Mouse (Mus musculus) urinary bladder, postnatal 14 days (tissue): ENCODE measurements around the gene Pramel7.
"Not testable (repeated sequence)": the region's sequence is repeated elsewhere in the genome, so short reads cannot be mapped to it uniquely, and the experiment has no call there.

Experiments used
- DNase-seq: peaks from one replicate; pipeline ENCODE4 v3.0.0; 2021; ENCODE audit warnings: low spot score

The Pramel7 gene

DNA sequence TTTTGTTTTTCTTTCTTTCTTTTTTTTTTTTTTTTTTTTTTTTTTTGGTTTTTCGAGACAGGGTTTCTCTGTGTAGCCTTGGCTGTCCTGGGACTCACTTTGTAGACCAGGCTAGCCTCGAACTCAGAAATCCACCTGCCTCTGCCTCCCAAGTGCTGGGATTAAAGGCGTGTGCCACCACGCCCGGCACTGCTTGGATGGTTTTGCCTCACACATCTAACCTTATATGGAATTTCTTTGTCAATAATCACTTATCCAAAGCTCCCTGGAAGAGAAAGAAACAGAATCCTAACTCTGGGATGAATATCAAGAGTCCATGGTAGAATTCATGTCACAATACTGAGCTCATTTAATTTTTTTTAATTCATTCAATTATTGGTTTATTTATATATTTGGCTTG is at the start of gene Pramel7:
Gene Pramel7, minus strand, starts transcription at position 101 of the 400 bp plus-strand sequence.
- DNase-seq: not testable (repeated sequence)

GRCm38 (mm10) chr2:87545442-87545841 is 48.5 kb upstream of the Pramel7 start, which contains the start of gene Olfr1128:
Gene Olfr1128 (minus strand): TSS chr2:87545542.
- DNase-seq: no peak

DNA sequence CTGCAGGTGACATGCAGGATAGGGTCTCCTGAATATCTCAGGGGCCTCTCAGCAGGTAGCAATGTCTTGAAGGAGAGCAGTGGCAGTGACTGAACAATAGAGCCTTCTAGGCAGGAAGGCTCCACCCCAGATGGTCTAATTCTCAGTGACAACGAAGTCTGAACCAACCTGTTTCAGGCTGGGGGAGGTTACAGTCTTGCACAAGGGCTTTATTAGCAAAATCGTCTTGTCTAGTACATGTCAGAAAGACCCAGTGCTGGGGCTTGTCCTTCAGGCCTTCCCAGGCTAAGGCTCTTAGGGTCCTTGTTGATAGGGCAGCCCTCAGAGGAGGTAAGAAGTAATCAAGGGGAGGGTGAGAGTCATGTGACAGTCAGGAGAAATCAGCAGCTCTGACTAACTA is 37.9 kb upstream of the Pramel7 start:
- no peak for DNase-seq

DNA sequence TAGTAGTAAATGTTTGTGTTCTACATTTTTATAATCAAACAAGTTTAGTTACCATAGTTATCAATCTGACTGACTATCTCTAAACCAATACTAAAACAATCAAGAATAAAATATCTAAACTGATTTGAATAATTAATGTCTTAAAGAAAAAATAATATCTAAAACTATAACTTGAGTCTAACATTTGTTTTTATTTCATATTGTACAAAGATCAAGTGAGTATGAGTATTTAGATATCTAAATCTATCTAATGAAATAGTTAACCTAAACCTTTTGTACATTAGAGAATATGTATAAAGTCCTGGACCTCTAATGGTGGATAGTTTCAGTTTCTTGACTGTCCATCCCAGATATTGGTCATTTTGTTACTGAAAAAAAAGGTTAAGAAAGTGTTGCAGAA is 34.6 kb upstream of the Pramel7 start, which contains the start of gene Olfr153:
Gene Olfr153, plus strand, starts transcription at position 301 of the 400 bp plus-strand sequence.
- no peak for DNase-seq

DNA sequence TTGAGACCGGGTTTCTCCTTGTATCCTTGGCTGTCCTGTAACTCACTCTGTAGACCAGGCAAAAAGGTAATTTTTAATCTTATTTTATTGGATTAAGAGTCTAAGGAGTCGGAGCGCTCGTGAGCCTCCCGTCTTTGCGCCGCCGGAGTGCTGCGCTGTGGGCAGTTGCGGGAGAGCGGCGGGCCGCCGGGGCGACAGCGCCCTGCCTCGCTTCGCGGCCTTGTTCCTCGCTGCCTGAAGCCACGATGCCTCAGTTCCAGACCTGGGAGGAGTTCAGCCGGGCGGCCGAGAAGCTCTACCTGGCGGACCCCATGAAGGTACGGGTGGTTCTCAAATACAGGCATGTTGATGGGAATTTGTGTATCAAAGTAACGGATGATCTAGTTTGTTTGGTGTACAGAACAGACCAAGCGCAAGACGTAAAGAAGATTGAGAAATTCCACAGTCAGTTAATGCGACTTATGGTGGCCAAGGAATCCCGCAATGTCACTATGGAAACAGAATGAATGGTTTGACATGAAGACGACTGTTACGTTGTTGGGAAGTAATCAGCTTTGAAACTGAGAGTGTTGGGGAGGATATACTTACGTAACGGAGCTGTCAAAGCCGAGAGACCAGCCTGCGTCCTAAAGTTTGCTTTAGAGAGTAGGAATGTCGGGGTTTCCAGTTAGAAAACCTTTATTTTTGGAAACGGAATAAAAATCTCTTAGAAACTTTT is 29.2 kb upstream of the Pramel7 start:
- not testable (repeated sequence) for DNase-seq

DNA sequence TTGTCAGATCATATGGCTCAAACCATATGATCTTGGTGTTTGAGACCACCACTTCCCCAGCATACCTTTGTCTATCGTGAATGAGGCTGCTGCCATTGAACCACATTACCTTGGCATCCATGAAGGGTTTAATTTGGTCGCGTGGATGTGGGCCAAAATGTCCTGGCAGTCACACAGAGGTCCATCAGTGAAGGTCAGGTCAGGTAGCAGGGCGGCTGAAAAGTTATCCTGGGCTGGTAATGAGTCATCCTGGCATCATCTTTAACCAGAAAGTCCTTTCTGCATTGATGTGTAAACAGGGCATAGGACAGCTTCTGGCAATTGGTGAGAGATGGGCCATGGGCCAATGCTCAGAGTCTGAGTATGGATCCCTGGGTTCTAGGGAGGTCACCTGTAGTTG is 23.8 kb upstream of the Pramel7 start:
- no peak for DNase-seq

GRCm38 (mm10) chr2:87516581-87516980 is 19.7 kb upstream of the Pramel7 start:
- DNase-seq: no peak

GRCm38 (mm10) chr2:87515457-87516060 is 18.7 kb upstream of the Pramel7 start:
- DNase-seq: no peak

- no peak for DNase-seq
Measured at GRCm38 (mm10) chr2:87515046-87515445, 18.2 kb upstream of the Pramel7 start.

DNA sequence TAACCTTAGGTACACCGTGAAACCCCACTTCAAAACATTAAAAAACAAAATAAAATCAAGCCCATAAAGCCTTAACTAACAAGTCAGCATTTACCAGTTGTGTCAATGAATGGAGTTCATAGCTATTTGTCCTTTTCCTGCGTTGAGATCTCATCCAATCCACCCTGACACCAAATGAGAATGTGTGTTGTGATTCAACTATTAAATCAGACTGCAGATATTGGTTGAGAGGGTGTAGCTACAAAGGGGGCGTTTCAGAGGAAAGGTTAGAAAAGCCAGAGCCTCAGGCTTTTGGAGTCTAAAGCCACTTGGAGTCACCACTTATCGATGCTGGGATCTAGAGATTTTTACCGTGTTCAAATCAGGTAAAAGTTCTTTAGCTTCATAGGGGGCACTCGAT is 9.4 kb upstream of the Pramel7 start, which contains the start of gene Pramel6:
Gene Pramel6, plus strand, starts transcription at position 301 of the 400 bp plus-strand sequence.
- no peak for DNase-seq

GRCm38 (mm10) chr2:87482276-87482675 is 14.6 kb downstream of the Pramel7 start:
- no peak for DNase-seq

GRCm38 (mm10) chr2:87481158-87481557 is 15.7 kb downstream of the Pramel7 start:
- DNase-seq: no peak

DNA sequence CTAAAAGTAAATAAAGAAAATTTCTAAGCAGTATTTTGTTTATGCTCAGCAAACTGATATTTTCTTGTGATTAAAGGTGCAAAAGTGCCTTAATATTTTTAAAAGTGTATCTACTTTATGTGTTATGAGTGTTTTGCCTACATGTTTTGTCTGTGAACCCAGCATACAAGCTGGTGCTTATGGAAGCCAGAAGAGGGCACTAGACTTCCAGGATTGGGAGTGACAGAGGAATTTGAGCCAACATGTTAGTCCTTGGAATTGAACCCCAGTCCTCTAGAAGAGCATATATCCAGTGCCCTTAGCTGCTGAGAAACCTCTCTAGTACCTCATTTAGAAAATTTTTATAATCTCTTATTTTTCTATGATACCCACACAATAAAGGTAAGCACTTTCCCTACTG is 16.7 kb downstream of the Pramel7 start:
- no peak for DNase-seq

- no peak for DNase-seq
Measured at GRCm38 (mm10) chr2:87461769-87462168, 35.1 kb downstream of the Pramel7 start.

GRCm38 (mm10) chr2:87453662-87454061 is 43.2 kb downstream of the Pramel7 start, which contains the start of gene Olfr1126:
Gene Olfr1126 (plus strand): TSS chr2:87453962.
- no peak for DNase-seq
